Mouse (Mus musculus): ENCODE data around the gene Tspan15. TPM values are rescaled to one million over a fixed set of nuclear protein-coding genes. Genes with fewer than 3 reads are reported as not detected.

Tspan15 gene
- total and polyA plus RNA-seq, 3 experiments, result 0.23 to 2.2 TPM; not detected in 1

- TF ChIP-seq ZC3H11A (IDR thresholded peaks at IDR 0.05; ENCODE audit: low read depth, low read length), result no peak
- TF ChIP-seq USF2 (IDR thresholded peaks at IDR 0.05; ENCODE audit: borderline replicate concordance in 1 of 2, insufficient read depth in 1 of 2, low read depth in 1 of 2, low read length in 2 of 2), result no peak
- TF ChIP-seq RCOR1 (IDR thresholded peaks at IDR 0.05; ENCODE audit: low read depth, low read length), result no peak
- no peak for TF ChIP-seq ETS1 (IDR thresholded peaks at IDR 0.05; ENCODE audit: low read depth, low read length)
- no peak for TF ChIP-seq RAD21 (IDR thresholded peaks at IDR 0.05; ENCODE audit: low read depth, low read length)
- TF ChIP-seq TCF12 (IDR thresholded peaks at IDR 0.05; ENCODE audit: low read depth, low read length), result no peak
- peak; percentile 54; the same call in 1 of the 2 replicates for TF ChIP-seq MAX (IDR thresholded peaks at IDR 0.05; ENCODE audit: low read length)
- TF ChIP-seq CTCF (IDR thresholded peaks at IDR 0.05 in 2 of 3, conservative IDR thresholded peaks at IDR 0.05 in 1 of 3; ENCODE audit: control insufficient read depth in 1 of 3, insufficient read depth in 1 of 3, low read depth in 2 of 3, low read length in 3 of 3, poor library complexity in 1 of 3, severe bottlenecking in 1 of 3), result no peak
- TF ChIP-seq TBP (IDR thresholded peaks at IDR 0.05; ENCODE audit: low read depth, low read length), result no peak
- no peak for TF ChIP-seq UBTF (IDR thresholded peaks at IDR 0.05; ENCODE audit: borderline replicate concordance, insufficient read depth, low read depth, low read length)
- TF ChIP-seq TAL1 (IDR thresholded peaks at IDR 0.05; ENCODE audit: low read length), result no peak
- peak; percentile 55 for TF ChIP-seq MXI1 (IDR thresholded peaks at IDR 0.05; ENCODE audit: low read depth, low read length)
- TF ChIP-seq CHD1 (IDR thresholded peaks at IDR 0.05; ENCODE audit: low read depth, low read length), result peak; percentile 62; the same call in 1 of the 2 replicates
Observed at GRCm38 (mm10) chr10:62215633-62216032, 15.4 kb downstream of the Tspan15 start (continued).

- peaks cover 8 to 41% of the 10 kb centered on the region in 2 experiments for H3K4me1 ChIP-seq (ENCODE audit: control insufficient read depth in 1 of 2, insufficient read depth in 2 of 2, low read length in 2 of 2)
- DNase-seq (ENCODE audit: low read depth, low spot score), result peak; percentile 90
- H3K9ac ChIP-seq (ENCODE audit: control insufficient read depth, low read depth, low read length, poor library complexity, severe bottlenecking), result peak overlapping the region; percentile 83
- H3K27me3 ChIP-seq (ENCODE audit: control insufficient read depth in 1 of 2, insufficient read depth in 2 of 2, low read length in 2 of 2), result no peaks in the 10 kb centered on the region
- H3K9me3 ChIP-seq (replicated peaks; ENCODE audit: insufficient read depth, low read length), result no peaks in the 10 kb centered on the region
- peaks cover 1% of the 10 kb centered on the region; the same call in 1 of the 2 replicates for H3K79me2 ChIP-seq (ENCODE audit: control insufficient read depth, insufficient read depth, low read length, poor library complexity)
- H3K4me3 ChIP-seq (ENCODE audit: control insufficient read depth in 1 of 2, insufficient read depth in 1 of 2, low read depth in 2 of 2, low read length in 2 of 2), result peak overlapping the region; percentile 62 to 63
- H3K36me3 ChIP-seq (ENCODE audit: control insufficient read depth in 1 of 2, insufficient read depth in 2 of 2, low read length in 2 of 2), result peaks cover 0 to 19% of the 10 kb centered on the region in 2 experiments; a peak in 2 of 4 replicates
- H3K27ac ChIP-seq (ENCODE audit: control insufficient read depth, low read depth, low read length), result peak overlapping the region; percentile 100
- no peak for TF ChIP-seq KAT2A (conservative IDR thresholded peaks at IDR 0.05; ENCODE audit: low read depth, low read length)
- TF ChIP-seq ZC3H11A (IDR thresholded peaks at IDR 0.05; ENCODE audit: low read depth, low read length), result no peak
- no peak for TF ChIP-seq CTCF (IDR thresholded peaks at IDR 0.05 in 2 of 3, conservative IDR thresholded peaks at IDR 0.05 in 1 of 3; ENCODE audit: control insufficient read depth in 1 of 3, insufficient read depth in 1 of 3, low read depth in 2 of 3, low read length in 3 of 3, poor library complexity in 1 of 3, severe bottlenecking in 1 of 3)
- peak; percentile 48; the same call in 1 of the 2 replicates for TF ChIP-seq BHLHE40 (IDR thresholded peaks at IDR 0.05; ENCODE audit: borderline replicate concordance, low read depth, low read length)
- no peak for TF ChIP-seq POLR2AphosphoS5 (IDR thresholded peaks at IDR 0.05; ENCODE audit: borderline replicate concordance, low read depth, low read length)
- TF ChIP-seq NELFE (IDR thresholded peaks at IDR 0.05; ENCODE audit: low read depth, low read length), result peak; percentile 62
- no peak; the same call in 1 of the 2 replicates for TF ChIP-seq MEF2A (IDR thresholded peaks at IDR 0.05; ENCODE audit: extremely low read depth, insufficient replicate concordance, low read depth, low read length, poor library complexity, severe bottlenecking)
- TF ChIP-seq MXI1 (IDR thresholded peaks at IDR 0.05; ENCODE audit: low read depth, low read length), result no peak
- TF ChIP-seq POLR2AphosphoS2 (IDR thresholded peaks at IDR 0.05; ENCODE audit: low read length), result 0 out of 2 replicates have a peak, but pooled peaks have one; percentile 44
- TF ChIP-seq SIN3A (IDR thresholded peaks at IDR 0.05; ENCODE audit: low read length), result peak; percentile 63
- no peak for TF ChIP-seq MAX (IDR thresholded peaks at IDR 0.05; ENCODE audit: low read length)
- peak; percentile 79 to 92 for TF ChIP-seq EP300 (IDR thresholded peaks at IDR 0.05; ENCODE audit: low read depth in 1 of 2, low read length in 2 of 2)
- 0 out of 2 replicates have a peak, but pooled peaks have one; percentile 40 for TF ChIP-seq ZMIZ1 (IDR thresholded peaks at IDR 0.05; ENCODE audit: low read depth, low read length)
- 0 out of 2 replicates have a peak, but pooled peaks have one; percentile 35 for TF ChIP-seq ZNF384 (IDR thresholded peaks at IDR 0.05; ENCODE audit: low read depth, low read length)
- TF ChIP-seq RCOR1 (IDR thresholded peaks at IDR 0.05; ENCODE audit: low read depth, low read length), result peak; percentile 74
- TF ChIP-seq RAD21 (IDR thresholded peaks at IDR 0.05; ENCODE audit: low read depth, low read length), result no peak
- no peak for TF ChIP-seq E2F4 (IDR thresholded peaks at IDR 0.05; ENCODE audit: borderline replicate concordance, low read depth, low read length)
- peak; percentile 68; the same call in 1 of the 2 replicates for TF ChIP-seq TBP (IDR thresholded peaks at IDR 0.05; ENCODE audit: low read depth, low read length)
- no peak for TF ChIP-seq NRF1 (IDR thresholded peaks at IDR 0.05; ENCODE audit: insufficient read depth, low read depth, low read length, poor library complexity, severe bottlenecking)
- no peak for TF ChIP-seq ZKSCAN1 (IDR thresholded peaks at IDR 0.05; ENCODE audit: low read depth, low read length)
- TF ChIP-seq GABPA (IDR thresholded peaks at IDR 0.05; ENCODE audit: low read depth, low read length), result no peak
- no peak for TF ChIP-seq UBTF (IDR thresholded peaks at IDR 0.05; ENCODE audit: borderline replicate concordance, insufficient read depth, low read depth, low read length)
- peak; percentile 93 for TF ChIP-seq MAZ (IDR thresholded peaks at IDR 0.05; ENCODE audit: low read depth, low read length)
- no peak for TF ChIP-seq USF1 (IDR thresholded peaks at IDR 0.05; ENCODE audit: low read depth, low read length)
- peak; percentile 75 for TF ChIP-seq ETS1 (IDR thresholded peaks at IDR 0.05; ENCODE audit: low read depth, low read length)
- TF ChIP-seq MAFK (IDR thresholded peaks at IDR 0.05; ENCODE audit: borderline replicate concordance, low read depth, low read length), result 0 out of 2 replicates have a peak, but pooled peaks have one; percentile 25
- TF ChIP-seq SMC3 (IDR thresholded peaks at IDR 0.05; ENCODE audit: low read depth, low read length), result no peak
Observed at GRCm38 (mm10) chr10:62215169-62215616, 15.9 kb downstream of the Tspan15 start.

Data from MEL (cell line).